Mouse (Mus musculus): Measurements from ENCODE around the gene Tada3. TPM values are rescaled to one million over a fixed set of nuclear protein-coding genes. Genes with fewer than 3 reads are reported as not detected.

The Tada3 gene
- total and polyA plus RNA-seq, 2 experiments from 2014 or later: 31.0 to 74.0 TPM

DNA sequence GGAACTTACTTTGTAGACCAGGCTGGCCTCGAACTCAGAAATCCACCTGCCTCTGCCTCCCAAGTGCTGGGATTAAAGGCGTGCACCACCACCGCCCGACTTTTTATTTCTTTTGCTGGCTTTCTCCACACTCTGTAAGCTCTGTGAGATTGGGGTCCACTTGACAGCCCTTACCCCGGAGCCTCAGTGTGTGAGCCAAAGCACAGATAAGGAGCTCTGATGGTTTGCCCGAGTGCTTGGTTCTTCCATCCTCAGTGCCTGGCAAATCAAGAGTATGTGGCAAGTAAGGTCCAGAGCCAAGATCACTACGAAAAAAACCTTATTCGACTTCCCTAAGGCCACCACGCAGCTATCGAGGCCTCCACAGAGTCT is 14.3 kb upstream of the Tada3 start:
- no peak for DNase-seq (ENCODE audit: low spot score)
- Histone ChIP-seq H3K4me2 (ENCODE audit: low read depth, low read length, poor library complexity, severe bottlenecking) (peak overlapping the region; percentile 57), H3K4me3 (ENCODE audit: low read depth, low read length) (peak overlapping the region; percentile 36), H3K4me1 (ENCODE audit: insufficient read depth, low read length) (no peaks in the 10 kb centered on the region), H3K36me3 (ENCODE audit: insufficient read depth, low read length) (peaks cover 33% of the 10 kb centered on the region), H3K9me3 (ENCODE audit: low read length) (no peaks in the 10 kb centered on the region), H3K27me3 (ENCODE audit: insufficient read depth, low read length) (no peaks in the 10 kb centered on the region), H3K9ac (replicated peaks; ENCODE audit: low read length, poor library complexity, severe bottlenecking) (peak overlapping the region; percentile 72), H3K27ac (ENCODE audit: low read depth, low read length) (peak overlapping the region; percentile 19)
- no peak for TF ChIP-seq CTCF (IDR thresholded peaks at IDR 0.05)
- WGBS: 21% methylated on average over 10 of the region's 10 CpGs
- no peak for ATAC-seq (ENCODE audit: low FRiP score)

DNA sequence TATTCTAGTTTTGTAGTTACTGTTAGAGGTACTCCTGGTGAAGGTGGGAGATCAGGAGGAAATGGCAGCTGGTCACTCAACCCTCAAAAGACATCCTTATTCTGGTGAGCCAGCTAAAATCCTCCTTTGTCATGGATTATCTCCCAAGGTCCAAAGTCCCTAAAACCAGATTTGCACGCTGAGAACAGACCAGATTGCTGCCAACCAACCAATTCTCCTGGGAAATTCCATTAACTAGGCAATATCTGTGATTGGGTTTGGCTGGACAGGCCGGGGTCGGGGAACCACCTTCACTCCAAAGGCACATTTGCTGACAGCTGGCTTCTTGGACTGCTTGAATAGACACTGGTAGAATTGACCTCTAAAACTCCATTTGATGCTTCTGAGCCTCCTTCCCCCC is 13.0 kb upstream of the Tada3 start:
- Histone ChIP-seq H3K9ac (replicated peaks; ENCODE audit: low read length, poor library complexity, severe bottlenecking) (no peak overlapping the region), H3K4me1 (ENCODE audit: insufficient read depth, low read length) (no peaks in the 10 kb centered on the region), H3K27ac (ENCODE audit: low read depth, low read length) (no peak overlapping the region), H3K9me3 (ENCODE audit: low read length) (no peaks in the 10 kb centered on the region), H3K27me3 (ENCODE audit: insufficient read depth, low read length) (no peaks in the 10 kb centered on the region), H3K4me3 (ENCODE audit: low read depth, low read length) (no peak overlapping the region), H3K36me3 (ENCODE audit: insufficient read depth, low read length) (peaks cover 39% of the 10 kb centered on the region), H3K4me2 (ENCODE audit: low read depth, low read length, poor library complexity, severe bottlenecking) (no peak overlapping the region)
- ATAC-seq (ENCODE audit: low FRiP score) (no peak), DNase-seq (ENCODE audit: low spot score) (peak; percentile 18)
- WGBS: 58% methylated on average over 3 of the region's 3 CpGs
- no peak for TF ChIP-seq CTCF (IDR thresholded peaks at IDR 0.05)

DNA sequence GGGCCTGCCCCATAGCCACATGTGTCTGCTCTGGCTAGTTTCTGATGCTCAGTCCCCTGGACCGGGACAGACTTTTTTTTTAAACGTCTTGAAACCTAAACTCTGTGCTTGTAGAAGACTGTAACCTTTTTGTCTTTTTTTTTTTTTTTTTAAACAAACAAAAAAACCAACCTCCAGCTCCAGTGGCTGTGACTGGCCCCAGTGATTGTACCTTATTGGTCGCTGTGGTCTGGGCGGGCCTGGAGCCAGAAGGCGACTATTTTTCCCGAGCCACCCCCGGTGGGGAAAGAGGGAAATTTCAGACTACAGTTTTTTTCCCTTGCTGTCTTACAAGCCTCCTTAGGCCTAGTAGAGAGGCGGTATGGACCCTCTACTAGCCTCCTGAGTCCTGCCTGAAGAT is 11.3 kb upstream of the Tada3 start, which contains the start of gene Ttll3:
Gene Ttll3 (plus strand): TSS at position 301 of the 400 bp plus-strand sequence.
- no peaks in the 10 kb centered on the region for H3K9me3 ChIP-seq (ENCODE audit: low read length)
- H3K27ac ChIP-seq (ENCODE audit: low read depth, low read length): no peak within 1 kb of the TSS
- TF ChIP-seq CTCF (IDR thresholded peaks at IDR 0.05): no peak
- H3K27me3 ChIP-seq (ENCODE audit: insufficient read depth, low read length): no peaks in the 10 kb centered on the region
- no peak within 1 kb of the TSS for H3K9ac ChIP-seq (replicated peaks; ENCODE audit: low read length, poor library complexity, severe bottlenecking)
- no peaks in the 10 kb centered on the region for H3K4me1 ChIP-seq (ENCODE audit: insufficient read depth, low read length)
- DNase-seq (ENCODE audit: low spot score) (no peak), ATAC-seq (ENCODE audit: low FRiP score) (no peak)
- H3K4me2 ChIP-seq (ENCODE audit: low read depth, low read length, poor library complexity, severe bottlenecking): no peak within 1 kb of the TSS
- no peak within 1 kb of the TSS for H3K4me3 ChIP-seq (ENCODE audit: low read depth, low read length)
- 79% methylated on average over 8 of the region's 8 CpGs for WGBS
- H3K36me3 ChIP-seq (ENCODE audit: insufficient read depth, low read length): peaks cover 49% of the 10 kb centered on the region

DNA sequence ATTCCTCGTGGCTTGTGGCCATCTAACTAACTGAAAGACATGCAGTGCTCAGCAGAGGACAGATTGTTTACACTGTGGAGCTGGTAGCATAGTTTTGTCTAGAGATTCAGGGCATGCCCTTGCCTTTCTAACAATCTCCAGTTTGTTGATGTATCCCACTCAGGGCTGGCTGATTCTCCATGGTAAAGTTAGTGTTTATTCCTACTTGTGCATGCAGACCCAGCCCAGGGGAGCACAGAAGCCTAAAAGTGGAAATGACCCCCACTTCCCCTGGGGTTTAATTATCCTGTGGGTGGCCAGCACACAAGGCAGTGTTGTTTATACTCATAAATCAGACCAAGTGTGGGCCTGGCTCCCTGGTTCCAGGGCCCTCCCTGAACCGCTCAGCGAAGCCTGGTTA is 8.3 kb upstream of the Tada3 start:
- no peak for TF ChIP-seq CTCF (IDR thresholded peaks at IDR 0.05)
- H3K27ac ChIP-seq (ENCODE audit: low read depth, low read length): no peak overlapping the region
- H3K4me3 ChIP-seq (ENCODE audit: low read depth, low read length): no peak overlapping the region
- no peaks in the 10 kb centered on the region for H3K4me1 ChIP-seq (ENCODE audit: insufficient read depth, low read length)
- H3K9me3 ChIP-seq (ENCODE audit: low read length): no peaks in the 10 kb centered on the region
- peaks cover 61% of the 10 kb centered on the region for H3K36me3 ChIP-seq (ENCODE audit: insufficient read depth, low read length)
- no peaks in the 10 kb centered on the region for H3K27me3 ChIP-seq (ENCODE audit: insufficient read depth, low read length)
- DNase-seq (ENCODE audit: low spot score) (peak; percentile 61), ATAC-seq (ENCODE audit: low FRiP score) (no peak)
- 79% methylated on average over 3 of the region's 3 CpGs for WGBS
- no peak overlapping the region for H3K9ac ChIP-seq (replicated peaks; ENCODE audit: low read length, poor library complexity, severe bottlenecking)
- H3K4me2 ChIP-seq (ENCODE audit: low read depth, low read length, poor library complexity, severe bottlenecking): no peak overlapping the region

DNA sequence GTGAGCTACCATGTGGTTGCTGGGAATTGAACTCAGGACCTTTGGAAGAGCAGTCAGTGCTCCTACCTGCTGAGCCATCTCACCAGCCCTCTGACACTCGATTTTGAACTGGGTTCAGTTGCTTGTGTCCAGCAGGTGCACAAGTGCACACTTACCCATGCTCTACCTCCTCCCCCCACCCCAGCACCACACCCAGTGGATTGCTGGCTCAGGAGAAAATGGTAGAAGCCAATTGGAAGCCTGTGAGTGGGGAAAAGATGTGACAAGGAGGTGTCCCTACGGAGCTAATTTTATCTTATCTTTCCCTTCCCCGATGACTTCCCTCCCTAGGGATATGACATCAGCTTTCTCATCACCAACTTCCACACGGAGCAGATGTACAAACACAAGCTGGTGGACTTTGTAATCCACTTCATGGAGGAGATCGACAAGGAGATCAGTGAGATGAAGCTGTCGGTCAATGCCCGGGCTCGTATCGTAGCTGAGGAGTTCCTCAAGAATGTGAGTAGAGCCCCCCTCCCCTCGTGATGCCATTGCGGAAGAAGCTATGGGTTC is 7.6 kb upstream of the Tada3 start:
- 0 out of 2 replicates have a peak overlapping the region, but pooled peaks have one; percentile 18 for H3K27ac ChIP-seq (ENCODE audit: low read depth, low read length)
- no peak for TF ChIP-seq CTCF (IDR thresholded peaks at IDR 0.05)
- no peaks in the 10 kb centered on the region for H3K27me3 ChIP-seq (ENCODE audit: insufficient read depth, low read length)
- no peaks in the 10 kb centered on the region for H3K9me3 ChIP-seq (ENCODE audit: low read length)
- peaks cover 64% of the 10 kb centered on the region for H3K36me3 ChIP-seq (ENCODE audit: insufficient read depth, low read length)
- 78% methylated on average over 11 of the region's 11 CpGs for WGBS
- no peak overlapping the region for H3K4me2 ChIP-seq (ENCODE audit: low read depth, low read length, poor library complexity, severe bottlenecking)
- H3K9ac ChIP-seq (replicated peaks; ENCODE audit: low read length, poor library complexity, severe bottlenecking): no peak overlapping the region
- DNase-seq (ENCODE audit: low spot score) (no peak), ATAC-seq (ENCODE audit: low FRiP score) (no peak)
- H3K4me3 ChIP-seq (ENCODE audit: low read depth, low read length): no peak overlapping the region
- no peaks in the 10 kb centered on the region for H3K4me1 ChIP-seq (ENCODE audit: insufficient read depth, low read length)

DNA sequence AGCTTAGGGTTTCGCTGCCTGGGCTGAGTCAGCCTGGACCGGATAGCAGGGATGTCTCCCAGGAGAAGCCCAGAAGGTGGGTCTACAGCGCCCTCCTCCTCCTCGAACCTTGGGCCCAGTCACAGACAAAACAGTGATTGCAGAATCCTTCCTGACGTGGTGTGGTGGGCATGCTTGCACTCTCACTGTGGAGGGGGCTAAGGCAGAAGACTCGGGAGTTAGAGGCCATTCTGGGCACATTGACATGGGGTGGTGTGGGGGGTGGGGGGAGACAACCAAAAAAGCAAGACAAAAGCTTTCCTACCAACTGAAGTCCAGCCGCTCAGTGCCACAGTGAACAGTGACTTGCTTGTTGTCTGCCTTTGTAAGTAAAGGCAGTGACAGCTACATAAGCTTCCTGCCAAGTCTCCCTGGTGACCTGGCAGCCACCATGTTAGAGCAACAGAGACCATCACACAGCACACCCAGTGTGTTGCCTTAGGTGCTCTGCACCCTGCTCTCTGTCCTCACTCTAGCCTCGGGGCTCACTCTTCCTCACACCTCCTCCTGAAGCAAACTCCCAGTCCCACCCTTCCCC is 6.8 kb upstream of the Tada3 start:
- no peak overlapping the region for H3K4me2 ChIP-seq (ENCODE audit: low read depth, low read length, poor library complexity, severe bottlenecking)
- DNase-seq (ENCODE audit: low spot score) (peak; percentile 84), ATAC-seq (ENCODE audit: low FRiP score) (peak; percentile 81)
- peak overlapping the region; percentile 6; the same call in 1 of the 2 replicates for H3K27ac ChIP-seq (ENCODE audit: low read depth, low read length)
- no peaks in the 10 kb centered on the region for H3K27me3 ChIP-seq (ENCODE audit: insufficient read depth, low read length)
- H3K9ac ChIP-seq (replicated peaks; ENCODE audit: low read length, poor library complexity, severe bottlenecking): no peak overlapping the region
- H3K4me3 ChIP-seq (ENCODE audit: low read depth, low read length): no peak overlapping the region
- peaks cover 58% of the 10 kb centered on the region for H3K36me3 ChIP-seq (ENCODE audit: insufficient read depth, low read length)
- WGBS: 81% methylated on average over 8 of the region's 8 CpGs
- H3K9me3 ChIP-seq (ENCODE audit: low read length): no peaks in the 10 kb centered on the region
- TF ChIP-seq CTCF (IDR thresholded peaks at IDR 0.05): no peak
- no peaks in the 10 kb centered on the region for H3K4me1 ChIP-seq (ENCODE audit: insufficient read depth, low read length)
